Mouse (Mus musculus) frontal cortex, adult (tissue): ENCODE measurements around the gene Hist2h2be.
"Not testable (repeated sequence)": the region's sequence is repeated elsewhere in the genome, so short reads cannot be mapped to it uniquely, and the experiment has no call there.

Experiments used
- ATAC-seq: cut with Nextera tagmentation; 2 replicates; pipeline ENCODE4 v1.9.2; 2017; ENCODE audit warnings: mild to moderate bottlenecking, moderate library complexity, mixed read lengths; ENCODE audit not compliant: low TSS enrichment

The Hist2h2be gene

DNA sequence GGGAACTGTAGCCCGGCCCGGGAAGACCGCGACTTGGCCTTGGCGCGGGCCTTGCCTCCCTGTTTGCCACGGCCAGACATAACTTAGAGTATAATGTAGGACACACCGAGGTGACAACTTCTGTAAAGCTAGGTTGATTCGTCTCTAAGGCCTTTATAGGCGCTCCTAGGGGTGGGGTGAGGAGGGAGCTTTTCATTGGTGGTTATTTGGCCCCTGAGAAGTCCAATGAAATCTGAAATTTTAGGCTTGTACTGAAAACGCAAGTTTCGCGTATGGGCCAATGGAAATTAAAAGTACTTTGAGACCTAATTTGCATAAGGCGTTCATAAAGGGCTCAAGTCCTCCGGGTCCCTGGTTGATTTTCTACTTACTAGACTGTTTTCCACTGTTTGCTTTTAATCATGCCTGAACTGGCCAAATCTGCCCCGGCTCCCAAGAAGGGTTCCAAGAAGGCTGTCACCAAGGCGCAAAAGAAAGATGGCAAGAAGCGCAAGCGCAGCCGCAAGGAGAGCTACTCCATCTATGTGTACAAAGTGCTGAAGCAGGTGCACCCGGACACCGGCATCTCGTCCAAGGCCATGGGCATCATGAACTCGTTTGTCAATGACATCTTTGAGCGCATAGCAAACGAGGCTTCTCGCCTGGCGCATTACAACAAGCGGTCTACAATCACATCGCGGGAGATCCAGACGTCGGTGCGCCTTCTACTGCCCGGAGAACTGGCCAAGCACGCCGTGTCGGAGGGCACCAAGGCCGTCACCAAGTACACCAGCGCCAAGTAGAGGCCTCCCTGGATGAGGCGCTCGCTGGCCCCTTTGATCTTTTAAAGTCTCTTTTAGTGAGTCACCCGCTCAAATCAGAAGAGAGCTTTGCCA lies at the start of gene Hist2h2be, which contains the start of gene Hist2h2ac:
Hist2h2be (plus strand) TSS at position 355 of the 875 bp plus-strand sequence.
Hist2h2ac (minus strand) TSS at position 116 of the 875 bp plus-strand sequence.
- ATAC-seq: peak; percentile 88

DNA sequence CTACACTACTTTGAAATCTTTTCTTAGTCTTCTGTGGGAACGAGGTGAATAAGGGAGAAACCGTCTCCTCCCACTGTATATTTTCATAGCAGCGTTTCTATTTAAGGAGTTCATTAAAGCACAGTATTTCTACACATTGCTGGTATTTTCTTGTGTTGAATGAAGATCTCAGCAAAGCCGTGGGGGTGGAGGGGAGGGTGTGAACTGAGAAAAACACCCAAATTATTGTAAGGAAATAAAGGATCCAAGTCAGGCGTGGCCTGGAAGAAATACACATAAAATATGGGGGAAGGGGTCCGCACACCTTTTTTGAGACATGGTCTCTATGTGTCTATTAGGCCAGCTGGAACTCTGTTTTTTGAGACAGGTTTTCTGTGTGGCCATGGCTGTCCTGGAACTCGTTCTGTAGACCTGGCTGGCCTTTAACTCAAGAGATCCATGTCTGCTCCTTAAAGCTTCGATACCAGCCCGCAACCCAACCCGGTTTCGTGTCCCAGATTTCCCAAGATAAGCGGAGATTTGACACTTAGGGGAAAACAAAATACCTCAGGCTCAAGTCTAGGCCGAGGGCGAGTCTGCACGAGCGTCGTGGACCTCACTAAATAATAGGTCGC lies 49.2 kb upstream of the Hist2h2be start:
- ATAC-seq: 0 out of 2 replicates have a peak, but pooled peaks have one; percentile 14

DNA sequence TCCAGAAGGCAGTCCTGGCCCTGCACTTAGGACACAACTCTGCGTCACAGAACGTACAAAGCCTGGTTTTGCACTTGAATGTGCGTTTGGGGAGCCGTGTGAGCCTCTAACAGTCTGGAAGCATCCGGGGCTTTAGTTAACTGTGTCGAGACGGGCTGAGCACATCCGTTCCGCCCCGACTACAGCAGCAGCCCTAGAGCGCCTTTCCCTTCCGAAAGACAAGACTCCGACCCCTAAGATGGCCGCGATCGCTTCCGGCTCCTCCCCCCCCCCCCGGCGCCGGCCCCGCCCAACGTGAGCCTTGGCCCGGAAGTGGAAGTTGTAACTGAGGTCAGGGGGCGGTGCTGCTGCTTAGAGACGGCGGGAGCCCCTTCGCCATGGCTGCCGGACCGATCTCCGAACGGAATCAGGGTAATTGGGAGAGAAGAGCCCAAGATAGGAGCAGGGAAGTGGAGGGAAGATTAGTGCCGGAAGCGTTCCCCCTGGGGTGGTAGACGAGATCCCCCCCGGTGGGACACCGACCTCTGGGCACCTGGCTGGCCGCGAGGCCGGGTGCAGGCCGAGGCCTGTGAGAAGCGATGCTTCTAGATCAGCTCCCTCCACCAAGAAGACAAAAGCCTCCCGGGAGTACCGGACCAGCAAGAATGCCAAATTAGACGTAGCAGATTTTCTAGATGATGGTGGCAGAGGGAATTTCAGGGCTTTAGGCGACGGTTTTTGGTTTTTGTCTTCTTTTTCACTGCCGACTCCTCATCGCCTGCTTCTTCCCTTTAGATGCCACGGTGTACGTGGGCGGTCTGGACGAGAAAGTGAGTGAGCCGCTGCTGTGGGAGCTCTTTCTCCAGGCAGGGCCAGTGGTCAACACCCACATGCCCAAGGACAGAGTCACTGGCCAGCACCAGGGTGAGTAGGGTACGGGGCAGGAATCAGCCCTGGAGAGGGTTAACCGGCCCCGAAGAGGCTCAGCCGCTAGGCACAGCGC lies 48.4 kb upstream of the Hist2h2be start, which contains the start of gene Sf3b4:
Sf3b4 (plus strand) TSS at position 136 of the 982 bp plus-strand sequence.
- ATAC-seq: peak; percentile 86

DNA sequence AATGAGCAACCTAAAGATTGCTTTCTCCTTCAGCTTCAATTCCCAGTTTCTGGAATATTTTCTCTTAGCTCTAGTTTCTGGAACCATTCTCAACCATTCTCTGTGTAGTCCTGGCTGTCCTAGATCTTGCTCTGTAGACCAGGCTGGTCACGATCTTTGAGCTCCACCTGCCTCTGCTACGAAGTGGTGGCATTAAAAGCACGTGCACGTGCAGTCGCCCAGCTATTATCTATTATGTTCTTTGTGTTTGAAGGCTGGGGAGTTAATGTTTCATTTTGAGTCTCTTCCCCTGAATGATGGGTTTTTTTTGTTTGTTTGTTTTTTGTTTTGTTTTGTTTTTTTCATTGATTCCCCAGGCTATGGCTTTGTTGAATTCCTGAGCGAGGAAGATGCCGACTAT lies 47.7 kb upstream of the Hist2h2be start:
- ATAC-seq: no peak

DNA sequence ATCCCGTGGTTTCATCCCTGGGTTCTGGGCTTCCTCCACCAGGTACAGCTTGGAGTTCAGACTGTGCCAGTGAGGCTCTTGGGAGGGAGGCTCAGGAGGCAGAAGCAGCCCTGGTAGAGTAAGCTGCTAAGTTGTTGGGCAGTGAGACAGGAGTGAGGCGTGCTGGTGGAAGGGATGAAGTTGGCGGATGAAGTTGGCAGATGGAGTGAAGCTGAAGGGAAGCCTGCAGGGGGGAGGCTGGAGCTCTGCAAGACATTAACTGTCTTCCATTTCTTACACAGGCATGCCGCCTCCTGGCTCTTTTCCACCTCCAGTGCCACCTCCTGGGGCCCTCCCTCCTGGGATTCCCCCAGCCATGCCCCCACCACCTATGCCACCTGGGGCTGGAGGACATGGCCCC lies 46.9 kb upstream of the Hist2h2be start:
- ATAC-seq: not testable (repeated sequence)

DNA sequence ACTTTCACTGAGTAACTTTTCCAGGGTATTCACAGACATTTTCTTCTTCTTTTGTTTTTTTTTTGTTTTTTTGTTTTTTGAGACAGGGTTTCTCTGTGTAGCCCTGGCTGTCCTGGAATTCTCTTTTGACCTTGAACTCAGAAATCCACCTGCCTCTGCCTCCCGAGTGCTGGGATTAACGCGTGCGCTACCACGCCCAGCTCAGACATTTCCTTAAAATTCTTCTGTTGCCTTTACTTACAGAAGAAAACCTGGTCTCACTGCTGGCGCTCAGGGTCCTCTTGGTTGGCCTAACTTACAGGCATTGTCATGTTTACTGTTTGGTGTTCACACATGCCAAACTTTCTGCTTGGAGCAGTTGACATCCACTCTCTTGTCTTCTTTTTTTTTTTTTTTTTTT lies 45.7 kb upstream of the Hist2h2be start:
- ATAC-seq: no peak

DNA sequence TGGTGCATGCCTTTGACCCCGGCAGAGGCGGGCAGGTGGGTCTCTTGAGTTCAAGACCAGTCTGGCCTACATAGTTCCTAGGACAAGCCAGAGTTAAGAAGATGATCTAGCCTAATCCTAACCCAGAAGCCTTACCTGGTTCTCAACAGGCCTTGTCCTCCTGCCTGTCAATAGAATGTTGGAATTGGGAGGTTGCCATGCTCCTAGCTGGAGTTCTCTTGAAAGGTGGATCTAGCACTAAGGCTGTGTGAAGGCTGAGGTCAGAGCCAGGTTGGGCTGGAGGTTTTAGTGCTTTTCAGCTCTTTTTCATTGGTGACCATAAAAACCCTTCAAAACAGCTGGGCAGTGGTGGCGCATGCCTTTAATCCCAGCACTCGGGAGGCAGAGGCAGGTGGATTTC lies 42.5 kb upstream of the Hist2h2be start:
- ATAC-seq: no peak

DNA sequence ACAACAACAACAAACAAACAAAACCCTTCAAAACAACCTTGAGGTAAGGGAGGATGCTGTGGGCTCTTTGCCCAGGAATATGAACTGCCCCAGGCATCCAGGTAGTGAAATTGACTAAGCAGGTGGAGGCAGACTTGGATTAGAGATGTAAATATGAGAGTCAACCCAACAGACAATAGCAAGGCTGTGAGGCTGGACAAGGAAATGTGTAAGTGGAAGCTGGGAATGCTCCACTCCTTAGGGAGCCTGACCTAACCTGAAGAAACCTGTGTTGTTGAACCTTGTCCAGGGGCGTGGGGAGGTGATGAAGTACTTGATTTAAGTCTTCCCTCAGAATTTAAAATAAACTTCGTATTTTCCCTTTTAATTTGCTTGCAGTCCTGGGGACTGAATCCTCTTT lies 42.0 kb upstream of the Hist2h2be start:
- ATAC-seq: no peak

DNA sequence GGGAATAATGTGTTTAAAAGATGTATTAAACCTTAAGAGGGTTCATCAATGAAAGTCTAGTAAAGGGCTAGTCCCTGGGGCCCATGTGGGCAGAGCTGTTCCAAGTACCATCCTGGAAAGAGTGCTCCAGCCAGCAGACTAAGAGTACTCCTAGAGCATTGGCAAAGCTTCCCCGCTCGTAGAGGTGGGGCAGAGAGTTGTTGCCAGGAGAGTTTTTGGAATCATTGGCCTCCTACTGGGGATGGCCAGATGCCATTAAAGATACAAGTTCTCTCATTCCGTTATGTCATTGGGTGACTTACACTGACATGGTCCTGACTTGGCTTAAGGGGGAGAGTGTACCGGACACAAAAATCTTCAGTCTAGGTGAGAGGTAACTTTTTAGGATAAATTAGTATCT lies 41.4 kb upstream of the Hist2h2be start:
- ATAC-seq: no peak

DNA sequence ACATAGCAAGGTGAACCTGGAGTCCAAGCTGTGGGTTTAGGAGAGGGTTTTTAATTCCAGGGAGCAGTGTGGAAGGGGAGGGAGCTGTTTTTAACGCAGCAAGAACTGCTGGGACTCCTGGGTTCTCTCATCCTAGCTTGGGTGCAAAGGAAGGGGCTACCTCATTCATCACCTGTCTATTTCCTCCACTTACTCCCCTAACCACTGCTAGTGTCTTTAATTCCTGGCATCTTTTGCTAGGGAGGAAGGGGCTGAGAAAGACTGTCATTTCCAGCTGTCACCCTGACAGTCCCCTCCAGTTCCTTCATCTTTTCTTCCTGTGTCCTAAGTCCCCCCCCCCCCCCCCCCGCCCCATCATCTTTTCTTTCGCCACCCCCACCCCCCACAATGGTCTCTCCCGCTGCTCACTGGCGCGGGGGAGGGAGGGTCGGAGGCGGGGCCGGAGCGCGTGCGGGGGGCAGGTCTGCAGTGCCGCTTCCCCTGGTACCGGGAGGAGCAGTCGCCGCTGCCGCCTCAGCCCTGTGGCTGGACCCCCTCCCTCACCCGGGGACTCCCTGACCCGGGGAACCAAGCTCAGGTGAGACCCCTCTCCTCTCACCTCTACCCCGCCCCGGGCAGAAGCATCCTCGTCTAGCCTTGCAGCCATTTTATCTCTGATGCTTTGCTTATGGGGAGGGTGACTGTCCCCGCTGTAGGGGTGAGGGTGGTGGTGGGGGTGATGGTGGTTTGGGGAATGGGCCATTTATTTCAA lies 40.0 kb upstream of the Hist2h2be start, which contains the start of gene Sv2a:
Sv2a (plus strand) TSS at position 425 of the 751 bp plus-strand sequence.
- peak; percentile 21; the same call in 1 of the 2 replicates for ATAC-seq

DNA sequence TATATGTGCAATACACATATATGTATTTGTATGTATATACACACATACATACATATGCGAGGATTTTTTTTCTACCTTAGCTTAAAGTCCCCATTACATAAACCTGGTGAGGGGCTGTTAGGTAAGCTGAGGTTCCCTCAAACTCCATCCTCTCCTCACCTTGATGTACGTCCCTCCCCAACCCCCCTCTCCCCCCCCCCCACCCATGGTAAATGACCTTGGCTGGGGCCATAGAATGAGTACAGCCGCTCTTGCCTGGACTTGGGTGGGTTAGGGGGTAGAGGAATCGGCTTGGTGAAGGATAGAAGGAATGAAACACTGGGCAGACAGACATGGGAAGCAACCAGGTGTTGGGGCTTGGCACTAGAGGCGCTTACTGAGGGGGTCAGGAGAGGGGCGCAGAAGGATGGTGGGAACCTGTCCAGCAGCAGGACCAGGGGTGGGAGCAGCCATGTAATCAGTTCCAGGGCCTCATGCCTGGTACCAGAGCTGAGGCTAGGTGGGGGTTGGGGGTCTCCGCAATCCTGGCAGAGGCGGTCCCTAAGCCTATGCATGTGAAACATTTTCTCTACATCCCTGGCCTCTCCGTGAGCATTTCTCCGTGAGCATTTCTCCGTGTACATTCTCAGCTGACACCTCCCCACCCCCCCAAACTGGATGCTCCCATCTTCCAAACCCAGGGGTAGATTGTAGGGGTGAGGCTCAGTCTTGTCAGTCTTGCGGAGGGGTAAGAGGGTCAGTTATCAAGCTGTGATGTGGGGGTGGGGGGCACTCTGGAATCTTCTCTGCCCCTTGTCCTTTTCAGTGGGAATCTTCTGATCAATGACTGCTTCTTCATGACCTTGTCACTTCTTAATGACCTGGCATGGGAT lies 39.2 kb upstream of the Hist2h2be start:
- peak; percentile 41 for ATAC-seq

DNA sequence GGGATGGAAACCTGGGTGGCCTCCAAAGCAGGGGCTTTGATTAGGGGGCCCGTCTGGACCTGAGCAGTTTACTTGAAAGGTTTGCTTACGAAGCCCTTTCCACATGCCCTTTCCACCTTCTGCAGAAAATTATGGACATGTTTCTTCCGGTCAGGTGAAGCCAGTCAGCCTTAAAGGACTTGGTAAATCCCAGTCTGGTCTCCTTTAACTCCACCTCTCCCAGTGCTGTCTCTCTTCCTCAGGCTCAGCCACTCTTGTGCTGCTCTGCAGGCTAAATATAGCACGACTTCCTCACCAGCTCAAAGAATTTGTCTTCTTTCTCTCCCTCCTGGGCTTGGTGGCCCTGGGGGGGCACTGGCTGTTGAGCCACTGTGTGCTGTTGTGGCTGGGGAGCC lies 38.5 kb upstream of the Hist2h2be start:
- peak; percentile 62 for ATAC-seq

DNA sequence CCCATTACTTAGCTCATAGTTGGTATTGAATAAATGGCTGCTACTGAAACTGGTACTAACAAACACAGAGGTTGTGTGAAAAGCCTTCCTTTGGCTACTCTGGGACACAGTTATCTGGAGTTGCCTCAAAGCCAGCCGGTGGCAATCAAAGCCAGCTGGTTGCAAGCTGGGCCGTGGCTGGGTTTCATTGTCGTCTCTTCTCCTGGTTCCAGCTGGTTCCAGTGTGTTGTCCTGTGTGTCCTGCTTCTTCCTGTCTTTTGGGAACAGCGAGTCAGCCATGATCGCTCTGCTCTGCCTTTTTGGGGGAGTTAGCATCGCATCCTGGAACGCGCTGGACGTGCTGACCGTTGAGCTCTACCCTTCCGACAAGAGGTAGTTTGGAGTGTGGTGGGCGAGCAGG lies 27.9 kb upstream of the Hist2h2be start:
- no peak for ATAC-seq

DNA sequence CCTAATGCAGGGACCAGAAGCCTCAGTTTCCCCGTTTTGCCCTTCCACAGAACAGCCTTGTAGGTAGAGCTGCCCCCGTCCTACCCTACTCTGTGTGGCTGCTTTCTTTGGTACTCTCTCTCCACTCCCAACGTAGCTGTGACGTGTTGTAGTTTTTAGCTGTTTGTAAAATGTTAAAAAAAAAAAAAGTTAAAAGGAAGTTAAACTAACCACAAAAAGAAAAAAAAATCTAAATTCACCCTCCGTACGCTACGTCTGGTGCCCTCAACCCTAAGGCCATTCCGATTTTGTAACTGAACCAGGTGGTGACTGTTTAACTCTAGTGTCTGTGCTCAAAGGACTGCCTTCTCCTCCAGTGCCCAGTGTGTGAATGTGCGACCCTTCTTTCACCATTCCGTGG lies 26.0 kb upstream of the Hist2h2be start:
- ATAC-seq: no peak

DNA sequence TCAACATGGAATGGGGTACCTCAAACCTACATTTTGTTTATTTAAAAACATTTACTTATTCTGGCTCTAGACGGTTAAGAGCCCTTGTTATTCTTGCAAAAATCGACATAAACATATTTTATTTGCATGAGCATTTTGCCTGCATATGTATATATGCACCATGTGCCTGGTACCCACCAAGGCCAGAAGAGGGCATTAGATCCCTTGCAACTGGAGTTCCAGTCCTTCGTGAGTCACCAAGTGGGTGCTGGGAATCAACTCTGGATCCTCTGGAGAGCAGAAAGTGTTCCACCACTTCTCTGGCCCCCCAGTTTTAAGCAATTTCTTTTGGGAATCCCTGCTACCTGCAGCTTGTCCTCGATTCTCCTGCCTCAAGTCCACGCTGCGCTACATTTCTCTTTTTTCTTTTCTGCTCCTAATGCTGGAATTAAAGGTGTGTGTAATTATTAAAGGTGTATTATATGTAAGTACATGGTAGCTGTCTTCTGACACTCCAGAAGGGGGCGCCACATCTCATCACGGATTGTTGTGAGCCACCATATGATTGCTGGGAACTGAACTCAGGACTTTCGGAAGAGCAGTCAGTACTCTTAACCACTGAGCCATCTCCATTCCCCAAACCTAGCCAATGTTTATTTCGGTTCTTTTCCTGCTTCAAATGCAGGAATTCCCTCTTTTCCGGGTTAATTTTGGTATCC lies 25.2 kb upstream of the Hist2h2be start:
- ATAC-seq: no peak

DNA sequence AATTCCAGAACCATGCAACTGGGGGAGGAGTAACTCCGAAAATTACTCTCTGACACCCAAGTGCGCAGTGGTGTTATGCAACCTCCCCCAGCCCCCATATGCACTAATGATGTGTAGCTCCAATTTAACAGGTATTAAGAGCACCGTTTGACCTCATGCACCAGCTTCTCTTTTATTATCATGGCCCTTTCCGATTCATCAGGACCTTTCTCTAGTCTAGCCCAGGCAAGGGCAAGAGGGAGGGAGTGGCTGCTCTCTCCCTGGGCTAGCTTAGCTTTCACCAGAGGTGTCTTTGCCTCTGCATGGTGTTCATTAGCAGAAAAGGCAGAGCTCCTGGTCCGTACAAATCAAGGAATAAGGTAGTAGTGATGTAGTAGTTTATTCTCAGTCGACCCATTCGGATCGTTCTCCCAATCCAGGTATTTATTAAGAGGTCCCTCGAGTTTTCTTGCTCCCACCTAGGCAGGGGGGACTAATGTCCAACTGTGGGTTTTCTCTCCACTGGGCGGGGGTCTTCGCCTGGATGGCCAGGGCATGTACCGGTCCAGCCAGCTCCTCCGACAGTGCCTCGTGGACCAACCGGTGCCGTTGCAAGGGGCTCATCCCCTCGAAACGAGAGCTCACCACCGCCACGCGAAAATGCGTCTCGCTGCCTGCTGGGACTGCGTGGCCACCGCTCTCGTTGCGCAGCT lies 24.3 kb upstream of the Hist2h2be start:
- ATAC-seq: 0 out of 2 replicates have a peak, but pooled peaks have one; percentile 13

DNA sequence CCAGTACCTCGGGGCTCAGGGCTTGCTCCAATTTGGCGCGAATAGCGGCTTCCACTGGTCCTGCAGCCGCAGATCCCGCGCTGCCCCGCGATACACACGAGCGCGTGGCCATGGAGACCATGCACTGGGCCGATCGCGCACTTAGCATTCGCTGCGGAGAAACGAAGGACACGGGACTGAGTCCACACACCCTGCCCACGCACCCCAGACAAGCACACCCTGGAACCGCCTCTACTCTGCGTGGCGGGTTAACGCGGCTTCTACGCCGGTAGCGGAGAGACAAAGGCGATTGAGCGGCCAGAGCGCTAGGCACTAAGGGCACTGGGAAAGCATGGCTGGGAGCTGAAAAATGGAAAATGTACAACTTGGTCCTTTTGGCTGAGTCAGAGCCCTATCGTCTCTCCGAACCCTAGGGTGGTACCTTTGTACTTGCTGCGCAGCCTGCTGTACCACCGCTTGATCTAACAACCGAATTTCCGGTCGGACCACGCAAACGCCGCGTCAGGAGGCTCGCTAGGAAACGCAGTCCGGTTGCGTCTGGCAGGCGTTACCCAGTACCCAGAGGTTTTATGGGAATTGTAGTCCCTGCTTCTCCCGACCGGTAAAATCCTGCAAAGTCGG lies 23.7 kb upstream of the Hist2h2be start:
- ATAC-seq: peak; percentile 90

DNA sequence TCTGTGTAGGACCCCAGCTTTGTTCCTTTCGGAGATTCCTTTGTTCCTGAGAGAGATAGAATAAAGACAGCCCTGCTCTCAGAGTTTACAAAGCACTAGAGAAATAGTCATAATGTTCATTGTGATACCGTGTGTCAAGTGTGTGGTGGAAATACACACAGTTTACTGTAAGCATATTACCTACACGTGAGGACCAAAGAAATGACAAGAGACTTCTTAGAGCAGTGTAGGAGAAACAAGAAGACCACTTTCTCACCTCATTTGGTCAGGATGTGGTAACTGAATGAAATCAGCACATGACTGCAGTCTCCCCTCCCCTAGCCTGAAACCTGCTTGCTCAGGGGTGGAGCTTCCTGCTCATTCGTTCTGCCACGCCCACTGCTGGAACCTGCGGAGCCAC lies 22.7 kb upstream of the Hist2h2be start:
- ATAC-seq: no peak
